Mouse (Mus musculus) limb, embryonic 11.5 days (tissue): ENCODE results near the gene Mpped2. TPM values are rescaled to one million over a fixed set of nuclear protein-coding genes. Genes with fewer than 3 reads are reported as not detected.

Experiments used
- ATAC-seq: fragments of 200-750 bp; cut with Nextera tagmentation; 2 replicates; pipeline ENCODE4 v1.8.0; 2017; ENCODE audit warnings: low read depth; ENCODE audit not compliant: insufficient number of reproducible peaks, low FRiP score, low TSS enrichment
- DNase-seq: peaks from one replicate; pipeline ENCODE4 v3.0.0-alpha.2; 2015; ENCODE audit warnings: low spot score
- H3K27ac ChIP-seq: fragments of 300-500 bp; sonication (generic); replicated peaks from 2 replicates; pipeline ENCODE4 v1.5.1; 2014; ENCODE audit warnings: low read depth, mild to moderate bottlenecking, low read length
- H3K27me3 ChIP-seq: fragments of 300-500 bp; sonication (generic); 2 replicates; pipeline ENCODE4 v1.6.1; 2014; ENCODE audit warnings: mild to moderate bottlenecking, low read length, mixed read lengths; ENCODE audit not compliant: control insufficient read depth, insufficient read depth
- H3K36me3 ChIP-seq: fragments of 300-500 bp; sonication (generic); 2 replicates; pipeline ENCODE4 v1.6.1; 2014; ENCODE audit warnings: mild to moderate bottlenecking, low read length, moderate library complexity, mixed read lengths; ENCODE audit not compliant: control insufficient read depth, insufficient read depth
- H3K4me1 ChIP-seq: fragments of 300-500 bp; sonication (generic); 2 replicates; pipeline ENCODE4 v1.6.1; 2014; ENCODE audit warnings: low read length, mixed read lengths; ENCODE audit not compliant: control insufficient read depth, insufficient read depth
- H3K4me2 ChIP-seq: fragments of 300-500 bp; sonication (generic); 2 replicates; pipeline ENCODE4 v1.6.1; 2014; ENCODE audit warnings: low read depth, mild to moderate bottlenecking, moderate library complexity; ENCODE audit not compliant: severe bottlenecking
- H3K4me3 ChIP-seq: fragments of 300-500 bp; sonication (generic); 2 replicates; pipeline ENCODE4 v1.5.1; 2014; ENCODE audit warnings: low read depth, low read length
- H3K9ac ChIP-seq: fragments of 300-500 bp; sonication (generic); 2 replicates; pipeline ENCODE4 v1.6.1; 2014; ENCODE audit warnings: mild to moderate bottlenecking, low read length
- H3K9me3 ChIP-seq: fragments of 300-500 bp; sonication (generic); 2 replicates; pipeline ENCODE4 v1.6.1; 2016; ENCODE audit warnings: low read length; ENCODE audit not compliant: control insufficient read depth
- WGBS: fragments of 180-500 bp; shearing (Covaris S2); extraction: QIAGEN DNeasy Blood & Tissue Kit; methylation state at CpG from one replicate; pipeline ENCODE4 v1.1.7; 2014; 5-methylcytosine and 5-hydroxymethylcytosine counted together
- polyA plus RNA-seq: library from polyadenylated mRNA; unstranded; fragments of >200 nt; fragmentation: Nextera tagmentation; extraction: Ambion mirVana; gene quantifications from 2 replicates; pipeline ENCODE4 v1.2.1, GENCODE M21; 2014

Mpped2 gene
- polyA plus RNA-seq, 1 experiment from 2014 or later, result 98.0 TPM

DNA sequence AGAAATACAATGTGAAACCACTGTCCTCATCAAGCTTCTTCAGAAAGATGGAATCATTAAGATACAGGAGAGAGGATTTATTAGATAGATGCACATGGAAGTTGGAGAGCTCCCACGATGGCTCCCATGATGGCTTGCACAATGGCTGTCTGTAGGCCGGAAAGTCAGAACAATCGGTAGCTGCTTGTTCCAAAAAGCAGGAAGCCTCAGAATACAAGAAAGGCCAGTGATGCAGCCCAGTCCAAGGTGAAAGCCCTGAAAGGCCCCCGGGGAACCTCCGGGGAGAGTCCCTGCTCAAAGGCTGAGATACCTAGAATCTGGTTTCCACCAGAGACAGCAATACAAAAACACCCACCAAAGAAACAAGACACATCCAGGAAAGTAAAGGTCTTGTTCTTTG lies 195.1 kb downstream of the Mpped2 start:
- H3K9me3 ChIP-seq, result no peaks in the 10 kb centered on the region
- H3K4me3 ChIP-seq, result no peak overlapping the region
- 95% methylated on average over 5 of the region's 5 CpGs for WGBS
- H3K4me1 ChIP-seq, result peaks cover 3% of the 10 kb centered on the region; the same call in 1 of the 2 replicates
- H3K27me3 ChIP-seq, result no peaks in the 10 kb centered on the region
- H3K4me2 ChIP-seq, result no peak overlapping the region
- H3K27ac ChIP-seq, result no peak overlapping the region
- ATAC-seq (no peak), DNase-seq (peak; percentile 16)
- no peaks in the 10 kb centered on the region for H3K36me3 ChIP-seq
- H3K9ac ChIP-seq, result no peak overlapping the region

DNA sequence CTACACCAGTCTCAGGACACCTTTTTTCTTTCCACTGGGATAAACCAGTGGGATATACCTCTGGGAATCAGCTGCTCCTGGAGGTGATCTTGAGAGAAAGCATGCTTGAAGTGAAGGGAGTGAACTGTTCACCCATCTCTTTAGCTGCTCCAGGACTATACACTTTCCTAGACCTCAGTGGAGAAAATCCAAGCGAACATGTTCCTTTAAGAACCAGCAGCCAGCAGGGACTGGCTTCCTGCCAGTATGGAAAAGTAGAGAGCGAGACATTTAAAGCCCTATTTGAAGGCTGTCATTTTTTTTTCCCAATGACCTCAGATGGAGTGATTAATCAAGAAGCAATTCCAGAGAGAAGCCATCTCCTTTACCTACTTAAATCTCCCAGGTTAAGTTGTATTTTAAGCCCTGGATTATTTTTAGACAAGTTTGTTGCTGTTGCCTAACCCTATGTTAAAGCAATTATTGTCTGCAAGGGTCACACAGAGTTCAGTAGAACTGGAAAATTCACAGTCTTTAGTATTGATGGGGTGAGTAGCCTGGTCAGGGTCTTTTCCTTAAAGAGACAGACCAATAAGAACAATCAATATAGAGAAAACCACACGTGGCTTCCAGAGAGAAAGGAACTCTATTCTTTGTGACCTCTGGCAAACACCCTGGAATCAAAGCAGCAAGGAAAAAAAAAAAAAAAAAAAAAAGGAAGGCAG lies 196.4 kb downstream of the Mpped2 start:
- Histone ChIP-seq H3K9ac (no peak overlapping the region), H3K27me3 (no peaks in the 10 kb centered on the region), H3K4me2 (no peak overlapping the region), H3K9me3 (no peaks in the 10 kb centered on the region), H3K36me3 (no peaks in the 10 kb centered on the region), H3K4me3 (no peak overlapping the region), H3K4me1 (peaks cover 3% of the 10 kb centered on the region; the same call in 1 of the 2 replicates), H3K27ac (no peak overlapping the region)
- DNase-seq, result peak; percentile 36
- WGBS, result 16% methylated on average over 3 of the region's 3 CpGs
- ATAC-seq, result peak; percentile 77

DNA sequence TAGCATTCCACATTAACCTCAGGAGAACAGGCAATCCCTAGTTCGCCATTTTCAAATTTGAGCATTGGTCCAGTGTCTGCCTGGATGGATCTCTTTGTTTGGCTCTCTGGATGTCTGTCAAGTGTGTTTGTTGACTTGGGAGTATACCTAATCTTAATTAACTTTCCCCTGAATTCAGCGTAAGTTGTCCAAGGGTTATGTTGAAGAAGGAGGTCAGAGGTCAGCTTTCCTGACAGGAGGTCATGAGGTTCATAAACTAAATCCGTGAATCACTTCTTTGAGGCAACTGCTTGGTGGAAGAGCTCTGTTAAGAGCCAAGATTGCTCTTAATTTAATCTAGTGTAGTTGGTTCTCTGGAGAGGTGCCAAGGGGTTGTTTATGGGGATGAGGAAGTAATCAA lies 200.3 kb downstream of the Mpped2 start:
- ATAC-seq (no peak), DNase-seq (no peak)
- Histone ChIP-seq H3K4me3 (no peak overlapping the region), H3K27me3 (no peaks in the 10 kb centered on the region), H3K4me2 (no peak overlapping the region), H3K9me3 (no peaks in the 10 kb centered on the region), H3K36me3 (no peaks in the 10 kb centered on the region), H3K4me1 (peaks cover 3% of the 10 kb centered on the region; the same call in 1 of the 2 replicates), H3K27ac (no peak overlapping the region), H3K9ac (no peak overlapping the region)
- 31% methylated on average over 3 of the region's 3 CpGs for WGBS

DNA sequence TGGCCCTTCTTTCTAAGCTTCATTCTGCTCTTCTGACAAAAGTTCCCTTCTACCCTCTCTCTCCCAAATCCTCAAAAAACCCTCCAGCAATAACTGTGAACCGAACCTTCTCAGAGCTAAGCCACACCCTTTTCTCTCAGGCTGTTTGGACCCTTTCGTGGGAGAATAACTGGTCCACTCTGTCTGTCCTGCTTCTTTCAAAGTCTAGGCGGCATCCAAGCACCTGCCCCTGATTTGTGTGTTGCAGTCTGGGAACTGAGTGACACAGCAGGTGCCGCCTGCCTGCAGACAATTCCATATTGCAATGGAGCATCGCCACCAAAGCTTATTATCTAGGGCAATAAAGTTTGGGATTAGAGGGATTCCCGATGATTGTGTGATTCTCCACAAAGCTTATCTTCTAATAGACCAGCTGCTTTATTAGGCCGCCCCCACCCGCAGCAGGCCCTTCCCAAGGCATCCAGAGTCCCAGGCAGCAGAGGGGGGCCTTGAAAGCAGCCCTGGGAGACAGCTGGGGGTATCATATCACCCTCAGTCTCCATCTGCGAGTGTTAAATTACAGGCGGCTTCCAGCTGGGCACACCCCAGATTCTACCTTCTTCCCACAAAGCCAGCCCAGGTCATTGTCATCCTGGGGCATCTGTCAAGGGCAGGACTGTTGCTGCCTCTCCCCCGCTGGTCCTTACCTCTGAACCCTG lies 202.4 kb downstream of the Mpped2 start:
- 21% methylated on average over 11 of the region's 11 CpGs for WGBS
- Histone ChIP-seq H3K4me2 (no peak overlapping the region), H3K36me3 (no peaks in the 10 kb centered on the region), H3K9me3 (no peaks in the 10 kb centered on the region), H3K27ac (no peak overlapping the region), H3K4me1 (no peaks in the 10 kb centered on the region), H3K9ac (no peak overlapping the region), H3K4me3 (no peak overlapping the region), H3K27me3 (no peaks in the 10 kb centered on the region)
- ATAC-seq (peak; percentile 44; the same call in 1 of the 2 replicates), DNase-seq (peak; percentile 18)

DNA sequence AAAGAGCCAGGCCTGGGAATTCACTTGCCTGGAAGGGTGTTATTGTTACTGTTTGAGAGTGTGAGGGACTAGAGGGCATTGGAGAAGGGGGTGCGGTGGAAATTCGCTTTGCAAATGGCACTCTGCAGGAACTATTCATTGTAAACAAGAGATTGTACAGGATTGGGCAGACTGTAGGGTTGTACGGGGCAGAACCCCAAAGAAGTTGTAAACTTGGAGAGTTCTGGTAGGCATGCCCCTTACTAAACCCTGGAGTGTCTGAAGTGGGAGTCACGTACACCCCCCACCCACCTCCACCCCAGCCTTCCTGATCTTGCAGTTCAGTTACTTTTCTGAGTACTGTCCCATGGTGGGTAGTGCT lies 202.9 kb downstream of the Mpped2 start:
- Histone ChIP-seq H3K9me3 (no peaks in the 10 kb centered on the region), H3K4me3 (no peak overlapping the region), H3K36me3 (no peaks in the 10 kb centered on the region), H3K4me2 (no peak overlapping the region), H3K4me1 (no peaks in the 10 kb centered on the region), H3K9ac (no peak overlapping the region), H3K27me3 (no peaks in the 10 kb centered on the region), H3K27ac (no peak overlapping the region)
- ATAC-seq, result no peak
- peak; percentile 20 for DNase-seq
- 37% methylated on average over 4 of the region's 4 CpGs for WGBS

DNA sequence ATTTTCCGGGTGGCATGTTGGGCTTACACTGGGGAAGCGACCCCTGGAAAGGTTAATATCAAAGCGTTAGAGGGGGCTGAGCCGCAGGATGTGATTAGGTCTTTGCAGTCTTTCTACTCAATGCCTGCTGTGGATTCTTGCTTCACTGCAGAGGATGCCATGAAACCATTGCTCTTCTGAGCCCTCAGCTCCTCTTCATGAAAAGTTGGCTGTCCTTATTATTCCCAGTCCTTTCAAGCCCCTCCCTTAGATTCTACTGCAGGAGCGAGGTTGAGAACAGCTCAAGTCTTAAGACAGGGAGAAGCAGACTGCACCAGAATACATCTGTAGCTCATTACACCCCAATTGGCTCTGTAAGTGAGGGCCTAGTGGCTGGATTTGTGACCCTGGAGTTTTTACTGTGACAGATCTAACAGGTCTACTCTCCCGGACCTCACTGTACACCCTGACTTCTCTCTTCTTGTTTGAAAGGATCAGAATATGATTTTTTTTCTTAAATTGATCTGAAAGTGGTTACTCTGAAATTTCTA lies 218.9 kb downstream of the Mpped2 start:
- ATAC-seq, result no peak
- H3K4me3 ChIP-seq, result no peak overlapping the region
- DNase-seq, result peak; percentile 52
- no peaks in the 10 kb centered on the region for H3K9me3 ChIP-seq
- H3K27me3 ChIP-seq, result no peaks in the 10 kb centered on the region
- peaks cover 10% of the 10 kb centered on the region for H3K4me1 ChIP-seq
- H3K36me3 ChIP-seq, result no peaks in the 10 kb centered on the region
- H3K4me2 ChIP-seq, result no peak overlapping the region; the same call in 1 of the 2 replicates
- WGBS, result 25% methylated on average over 6 of the region's 6 CpGs
- no peak overlapping the region for H3K9ac ChIP-seq
- no peak overlapping the region for H3K27ac ChIP-seq
